Mouse (Mus musculus) adipocyte (in vitro differentiated cells): ENCODE data around the gene 1700034J05Rik.
A peak's percentile ranks its signal among the peaks of the same experiment; 100 is the strongest.

Source experiments
- DNase-seq: peaks from one replicate; pipeline ENCODE4 v3.0.0-alpha.2; 2016; ENCODE audit warnings: low spot score

Gene 1700034J05Rik

DNA sequence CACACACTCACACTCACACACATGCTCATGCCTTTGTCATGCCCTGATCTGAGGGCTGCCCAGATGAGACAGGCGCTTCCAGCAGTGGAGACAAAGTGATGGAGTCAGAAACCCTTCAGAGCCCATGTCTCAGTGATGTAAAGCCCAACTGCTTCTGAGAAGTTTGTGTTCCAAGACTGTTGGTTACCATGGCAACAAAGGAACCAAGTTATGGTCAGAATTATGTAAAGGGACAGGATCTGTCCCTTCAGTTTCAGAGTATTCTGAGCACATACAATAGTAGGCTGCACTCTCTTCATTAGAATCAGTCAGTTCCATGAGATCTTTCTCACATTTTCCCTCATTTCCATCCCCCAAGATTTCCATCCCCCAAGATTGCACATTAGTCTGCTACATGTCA lies at the start of gene 1700034J05Rik:
1700034J05Rik (minus strand) TSS at position 165 of the 400 bp plus-strand sequence.
- peak; percentile 29 for DNase-seq

- no peak for DNase-seq
These were observed 45.5 kb upstream of the 1700034J05Rik start for GRCm38 (mm10) chr6:146999755-147000154.

GRCm38 (mm10) chr6:146999302-146999701 lies 45.1 kb upstream of the 1700034J05Rik start:
- DNase-seq = no peak

DNA sequence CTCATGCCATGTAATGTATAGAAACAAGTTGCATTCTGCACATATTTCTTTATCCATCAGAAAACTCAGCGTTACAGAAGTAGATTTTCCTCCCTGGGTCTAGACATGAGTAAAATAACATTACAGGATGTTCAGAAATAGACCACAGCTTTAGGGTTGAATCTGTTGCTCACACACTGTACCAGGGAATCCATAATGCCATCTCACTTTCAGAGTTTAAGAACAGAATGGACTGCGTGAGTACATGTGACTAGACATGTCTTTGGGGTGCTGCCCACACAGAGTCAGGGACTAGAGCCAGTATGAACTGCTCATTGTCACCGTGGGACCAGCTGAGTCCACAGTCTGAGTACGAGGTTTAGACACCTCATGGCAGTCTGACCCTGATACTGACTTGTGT lies 44.5 kb upstream of the 1700034J05Rik start:
- DNase-seq = no peak

DNA sequence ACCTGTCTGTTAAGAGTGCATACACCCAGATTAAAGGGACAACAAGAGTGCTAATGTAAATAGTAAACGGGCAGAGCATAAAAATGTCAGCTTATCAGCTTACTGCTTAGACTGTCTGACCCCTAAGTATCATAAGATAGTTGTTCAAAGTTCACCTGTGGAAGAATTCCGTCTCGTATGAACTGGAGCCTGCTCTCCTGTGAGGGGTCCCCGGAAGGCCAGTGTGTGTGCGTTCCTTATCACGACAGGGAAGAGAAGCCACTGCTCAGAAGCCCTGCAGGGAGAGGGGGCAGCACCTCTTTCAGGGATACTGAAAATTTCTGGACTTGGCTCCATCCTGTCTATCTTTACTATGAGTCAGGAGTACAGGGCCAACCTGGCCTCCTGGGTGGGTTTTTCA lies 42.8 kb upstream of the 1700034J05Rik start:
- no peak for DNase-seq

- DNase-seq = no peak
These were observed 41.7 kb upstream of the 1700034J05Rik start for GRCm38 (mm10) chr6:146995878-146996277.

- no peak for DNase-seq
These were observed 41.2 kb upstream of the 1700034J05Rik start for GRCm38 (mm10) chr6:146995391-146995790.

- DNase-seq = peak; percentile 84
These were observed 40.0 kb upstream of the 1700034J05Rik start for GRCm38 (mm10) chr6:146994236-146994635.

- no peak for DNase-seq
These were observed 30.3 kb upstream of the 1700034J05Rik start for GRCm38 (mm10) chr6:146984569-146984968.

GRCm38 (mm10) chr6:146981249-146981835 lies 27.1 kb upstream of the 1700034J05Rik start:
- DNase-seq = no peak

GRCm38 (mm10) chr6:146979953-146980352 lies 25.7 kb upstream of the 1700034J05Rik start:
- no peak for DNase-seq

GRCm38 (mm10) chr6:146979115-146979744 lies 25.0 kb upstream of the 1700034J05Rik start:
- DNase-seq = no peak

DNA sequence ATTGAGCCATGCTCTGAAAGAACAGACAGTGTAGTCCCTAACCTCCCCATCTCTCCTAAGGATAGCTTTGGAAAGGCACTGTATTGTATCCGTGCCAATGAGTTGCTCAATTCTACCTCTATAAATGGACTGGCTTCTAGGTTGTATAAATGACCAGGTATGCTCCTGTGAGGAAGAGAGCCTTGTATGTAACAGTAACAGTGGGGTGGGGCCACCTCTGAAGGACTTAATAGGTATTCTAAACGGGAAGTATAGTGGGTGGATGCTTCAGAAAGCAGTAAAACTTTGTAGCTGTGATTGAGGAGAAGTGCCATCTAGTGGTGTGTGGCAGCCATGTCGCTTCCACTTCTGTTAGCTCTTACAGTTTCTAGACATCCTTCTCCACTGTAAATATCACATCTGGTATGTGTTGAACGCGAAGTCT lies 24.5 kb upstream of the 1700034J05Rik start:
- DNase-seq = peak; percentile 51

- no peak for DNase-seq
These were observed 22.2 kb upstream of the 1700034J05Rik start for GRCm38 (mm10) chr6:146976446-146976845.

- no peak for DNase-seq
These were observed 19.6 kb upstream of the 1700034J05Rik start for GRCm38 (mm10) chr6:146973830-146974229.

DNA sequence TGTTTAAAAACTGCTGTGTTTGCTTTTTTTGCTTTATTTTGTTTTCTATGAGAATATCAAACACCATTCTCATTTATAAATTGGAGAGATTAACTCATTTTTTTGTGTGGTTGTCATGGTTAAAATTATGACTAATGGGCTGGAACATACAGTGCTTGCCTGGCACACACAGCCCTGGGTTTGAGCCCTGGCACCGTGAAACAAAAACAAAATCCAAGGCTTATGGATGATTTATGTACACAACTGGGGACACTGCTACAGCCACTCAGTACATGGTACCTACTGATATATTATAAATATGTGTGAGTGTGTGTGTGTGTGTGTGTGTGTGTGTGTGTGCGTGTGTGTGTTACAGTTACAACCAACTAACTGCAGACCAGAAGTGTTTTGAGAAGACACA lies 19.2 kb upstream of the 1700034J05Rik start:
- DNase-seq = peak; percentile 29

DNA sequence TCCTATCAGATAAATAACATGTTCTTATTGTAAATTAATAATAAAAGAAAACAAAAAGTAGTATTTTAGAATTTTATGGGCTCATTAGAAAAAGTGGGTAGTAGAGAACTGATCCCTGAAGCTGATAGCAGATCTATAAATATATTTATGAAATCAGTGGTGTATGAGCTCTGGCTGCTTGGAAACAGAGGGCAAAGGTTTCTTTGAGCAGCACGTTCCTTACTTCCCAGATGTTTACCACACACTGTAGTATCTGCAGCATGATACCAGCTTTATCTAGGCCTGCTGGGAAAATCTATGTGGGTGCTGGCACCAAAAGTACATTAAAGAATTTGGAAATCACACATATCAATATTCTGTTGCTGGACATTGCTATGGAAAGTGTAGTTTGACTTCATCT lies 18.5 kb upstream of the 1700034J05Rik start:
- no peak for DNase-seq

DNA sequence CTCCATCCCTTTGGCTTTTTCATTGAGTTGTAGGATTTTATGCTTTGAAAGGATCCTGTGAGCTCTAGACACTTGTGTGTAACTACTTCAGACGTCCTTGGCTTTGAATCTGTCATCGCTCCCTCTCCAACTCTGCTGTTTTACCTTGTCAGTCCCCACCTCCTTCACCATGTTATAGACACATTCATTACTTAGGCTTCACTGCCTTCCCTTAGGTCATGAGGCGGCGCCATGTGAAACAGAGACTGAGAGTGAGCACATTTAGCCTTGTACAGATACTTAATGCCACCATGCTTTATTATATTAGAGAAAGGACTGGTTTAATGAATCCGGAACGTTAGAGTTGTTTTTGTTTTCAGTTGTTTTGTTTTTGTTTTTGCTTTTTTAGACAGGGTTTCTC lies 17.8 kb upstream of the 1700034J05Rik start:
- DNase-seq = no peak

- DNase-seq = no peak
These were observed 17.1 kb upstream of the 1700034J05Rik start for GRCm38 (mm10) chr6:146971366-146971765.

DNA sequence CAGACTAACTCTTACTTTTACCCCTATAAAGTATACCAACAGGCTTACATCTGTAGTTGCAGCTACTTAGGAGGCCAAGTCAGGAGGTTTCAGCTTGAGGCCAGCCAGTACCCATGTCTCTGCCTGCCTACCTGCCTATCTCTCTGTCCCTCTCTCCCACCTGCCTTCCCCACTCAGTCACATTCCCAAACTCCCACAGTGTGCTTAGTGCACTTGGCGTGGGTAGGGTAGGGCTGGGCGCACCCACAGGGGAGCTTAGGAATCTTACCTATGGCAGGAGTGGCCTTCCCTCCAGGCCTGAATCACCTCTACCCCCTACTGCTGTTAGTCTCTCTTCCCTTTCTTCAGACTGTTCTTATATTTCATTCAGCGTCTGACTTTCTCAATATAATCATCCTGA lies 16.6 kb upstream of the 1700034J05Rik start:
- no peak for DNase-seq

- no peak for DNase-seq
These were observed 13.6 kb upstream of the 1700034J05Rik start for GRCm38 (mm10) chr6:146967836-146968235.

DNA sequence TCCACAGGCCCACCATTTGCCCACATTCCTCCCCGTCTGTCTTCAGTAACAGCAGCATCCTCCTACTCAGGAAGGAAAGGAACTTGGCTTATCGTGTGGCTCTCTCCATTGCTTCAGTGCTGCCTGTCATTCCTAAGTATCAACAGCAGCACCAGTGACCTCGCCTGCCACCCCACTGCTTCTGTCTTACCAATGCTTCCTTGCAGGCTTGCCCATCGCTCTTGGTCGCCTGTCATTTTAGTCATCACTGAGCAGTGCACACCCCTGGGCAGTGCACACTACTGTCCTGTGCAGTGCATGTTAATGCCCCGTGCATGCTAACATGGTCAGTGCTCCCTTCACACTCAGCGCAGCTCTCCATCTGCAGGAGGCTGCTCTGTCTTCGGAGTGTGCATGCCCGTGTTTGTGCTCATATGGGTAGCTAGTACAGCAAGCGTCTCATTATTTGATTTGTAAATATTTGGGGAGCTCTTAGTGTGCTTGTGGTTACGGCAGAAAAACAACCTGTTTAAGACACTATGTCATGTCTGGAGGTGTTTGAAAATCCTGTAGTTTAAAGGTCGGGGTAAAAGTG lies 12.3 kb upstream of the 1700034J05Rik start:
- no peak for DNase-seq

GRCm38 (mm10) chr6:146965139-146965772 lies 11.0 kb upstream of the 1700034J05Rik start:
- DNase-seq = no peak
